Comparison of ENCODE assay signal across 28 mouse cellular contexts in the genomic region with DNA sequence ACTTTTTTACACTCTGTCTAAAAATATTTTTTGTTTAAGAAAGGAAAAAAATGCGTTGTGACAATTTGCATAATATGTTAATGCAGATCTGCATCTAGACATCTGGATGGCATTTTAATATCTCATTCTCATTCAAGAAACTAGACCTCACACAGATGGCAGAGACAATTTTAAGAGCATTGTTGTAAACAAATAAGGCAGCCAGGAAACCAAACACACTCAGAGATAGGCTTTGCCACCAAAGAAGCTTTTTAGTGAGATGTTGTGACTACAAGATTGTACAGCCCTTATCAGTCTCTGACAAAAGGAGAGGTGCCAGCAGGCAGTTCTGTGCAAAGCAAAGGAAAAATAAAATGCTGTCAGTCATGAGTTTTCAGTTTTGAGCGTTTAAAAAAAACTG.
DNase-seq lines count a peak whose midpoint lies in the region; ATAC-seq lines count a peak whose summit lies in the region.
"Had no signal": no experiment of that assay in that cellular context is flagged by ENCODE, and none has a peak within 500 bp of the region (broad histone marks: within the 10 kb centered on the region; RNA-seq: fewer than 3 reads in every experiment).

No protein-coding gene starts in this region.

- 56% methylated on average over 2 of the region's 2 CpGs for WGBS in midbrain, embryonic 15.5 days
- WGBS in midbrain, embryonic 10.5 days = 75% methylated on average over 2 of the region's 2 CpGs
- 51% methylated on average over 2 of the region's 2 CpGs for WGBS in heart, embryonic 11.5 days (ENCODE audit: insufficient replicate concordance)

- no peaks in the 10 kb centered on the region for H3K9me3 ChIP-seq in midbrain, embryonic 15.5 days
- H3K9me3 ChIP-seq in midbrain, embryonic 10.5 days (replicated peaks) = no peaks in the 10 kb centered on the region
- H3K9me3 ChIP-seq in heart, embryonic 11.5 days (replicated peaks; ENCODE audit: control insufficient read depth, low read length) = no peaks in the 10 kb centered on the region
- H3K9me3 ChIP-seq: embryonic facial prominence, embryonic 10.5 days; embryonic facial prominence, embryonic 15.5 days; heart, embryonic 13.5 days; limb, embryonic 10.5 days; limb, embryonic 15.5 days; liver, embryonic 13.5 days had no signal

- no peaks in the 10 kb centered on the region for H3K27me3 ChIP-seq in midbrain, embryonic 15.5 days (replicated peaks)
- no peaks in the 10 kb centered on the region for H3K27me3 ChIP-seq in midbrain, embryonic 10.5 days (ENCODE audit: low read depth, poor library complexity, severe bottlenecking)
- no peaks in the 10 kb centered on the region for H3K27me3 ChIP-seq in heart, embryonic 11.5 days (ENCODE audit: control insufficient read depth, insufficient read depth, low read length)
- H3K27me3 ChIP-seq: embryonic facial prominence, embryonic 15.5 days; heart, embryonic 13.5 days; limb, embryonic 15.5 days; liver, embryonic 13.5 days had no signal

- no peak for DNase-seq in frontal cortex, postnatal 25 days (ENCODE audit: low spot score in 2 of 2)
- no peak for DNase-seq in midbrain, embryonic 10.5 days (ENCODE audit: low spot score)
- DNase-seq in brain, embryonic 18.5 days (ENCODE audit: low read depth, low spot score) = peak; percentile 73
- DNase-seq in telencephalon, adult 2 months (ENCODE audit: low read depth, low spot score) = peak; percentile 55
- DNase-seq: adrenal gland, postnatal 14 days; cerebellum, adult 2 months; cerebellum, postnatal 25 days; gastrocnemius, postnatal 36 days; heart, adult 18-20 months; heart, postnatal 10 days; kidney, adult 9 months; kidney, postnatal 10 days; liver, embryonic 13.5 days; lung, embryonic 14.5 days; lung, postnatal 14 days; thymus, postnatal 14 days had no signal

- no peaks in the 10 kb centered on the region for H3K4me1 ChIP-seq in midbrain, embryonic 15.5 days
- H3K4me1 ChIP-seq in midbrain, embryonic 10.5 days = no peaks in the 10 kb centered on the region
- no peaks in the 10 kb centered on the region for H3K4me1 ChIP-seq in heart, embryonic 11.5 days (ENCODE audit: control insufficient read depth, insufficient read depth, low read length)
- H3K4me1 ChIP-seq: embryonic facial prominence, embryonic 10.5 days; embryonic facial prominence, embryonic 15.5 days; heart, embryonic 13.5 days; limb, embryonic 10.5 days; limb, embryonic 15.5 days; liver, embryonic 13.5 days had no signal

- ATAC-seq in frontal cortex, adult (ENCODE audit: low TSS enrichment) = peak; percentile 85
- 0 out of 2 replicates have a peak, but pooled peaks have one; percentile 24 for ATAC-seq in midbrain, embryonic 15.5 days (replicated peaks)
- ATAC-seq in heart, embryonic 11.5 days (replicated peaks; ENCODE audit: insufficient number of reproducible peaks, low FRiP score, low TSS enrichment) = no peak
- ATAC-seq: CD4-positive, CD25-positive, alpha-beta regulatory T cell, adult 4 months; intestine, postnatal 0 days; midbrain, embryonic 16.5 days had no signal

- H3K4me2 ChIP-seq in midbrain, embryonic 15.5 days = no peak overlapping the region
- H3K4me2 ChIP-seq in heart, embryonic 11.5 days = no peak overlapping the region
- H3K4me2 ChIP-seq: embryonic facial prominence, embryonic 15.5 days; heart, embryonic 13.5 days; hindbrain, embryonic 14.5 days; limb, embryonic 15.5 days; liver, embryonic 13.5 days; lung, embryonic 14.5 days had no signal

- H3K4me3 ChIP-seq in midbrain, embryonic 15.5 days = no peak overlapping the region
- H3K4me3 ChIP-seq in midbrain, embryonic 10.5 days = no peak overlapping the region
- no peak overlapping the region for H3K4me3 ChIP-seq in heart, embryonic 11.5 days (ENCODE audit: low read depth, low read length)
- H3K4me3 ChIP-seq: embryonic facial prominence, embryonic 10.5 days; embryonic facial prominence, embryonic 15.5 days; heart, embryonic 13.5 days; limb, embryonic 10.5 days; limb, embryonic 15.5 days; liver, embryonic 13.5 days had no signal

- H3K9ac ChIP-seq in midbrain, embryonic 15.5 days = no peak overlapping the region
- H3K9ac ChIP-seq in heart, embryonic 11.5 days (ENCODE audit: low read depth, low read length) = no peak overlapping the region
- H3K9ac ChIP-seq: embryonic facial prominence, embryonic 15.5 days; heart, embryonic 13.5 days; hindbrain, embryonic 14.5 days; limb, embryonic 15.5 days; liver, embryonic 13.5 days; lung, embryonic 14.5 days had no signal

- H3K27ac ChIP-seq in midbrain, embryonic 15.5 days = no peak overlapping the region
- no peak overlapping the region for H3K27ac ChIP-seq in midbrain, embryonic 10.5 days (replicated peaks)
- no peak overlapping the region for H3K27ac ChIP-seq in heart, embryonic 11.5 days (ENCODE audit: low read depth, low read length)
- H3K27ac ChIP-seq: embryonic facial prominence, embryonic 10.5 days; embryonic facial prominence, embryonic 15.5 days; heart, embryonic 13.5 days; hindbrain, embryonic 14.5 days; limb, embryonic 10.5 days; limb, embryonic 15.5 days; liver, embryonic 13.5 days had no signal

- H3K36me3 ChIP-seq in midbrain, embryonic 15.5 days (replicated peaks) = no peaks in the 10 kb centered on the region
- no peaks in the 10 kb centered on the region for H3K36me3 ChIP-seq in midbrain, embryonic 10.5 days
- no peaks in the 10 kb centered on the region for H3K36me3 ChIP-seq in heart, embryonic 11.5 days (ENCODE audit: control insufficient read depth, insufficient read depth, low read length)
- H3K36me3 ChIP-seq: embryonic facial prominence, embryonic 10.5 days; embryonic facial prominence, embryonic 15.5 days; heart, embryonic 13.5 days; limb, embryonic 10.5 days; limb, embryonic 15.5 days; liver, embryonic 13.5 days had no signal

Comparison
In these comparisons a context has a peak if more than half of its experiments do, and no peak if none do; other contexts are left out.
1. DNase-seq: peak in brain, embryonic 18.5 days (single experiment) and telencephalon, adult 2 months (single experiment); none in frontal cortex, postnatal 25 days (0 of 2) and midbrain, embryonic 10.5 days (single experiment).